Mouse (Mus musculus): ENCODE measurements around the gene Elob. TPM values are rescaled to one million over a fixed set of nuclear protein-coding genes. Genes with fewer than 3 reads are reported as not detected.

Elob gene
- polyA plus RNA-seq, 1 experiment = 378 TPM

- Histone ChIP-seq H3K4me3 (ENCODE audit: insufficient read depth, low read depth, low read length) (no peak overlapping the region), H3K4me1 (ENCODE audit: control insufficient read depth, insufficient read depth, insufficient read length, low read length) (no peaks in the 10 kb centered on the region), H3K27ac (replicated peaks; ENCODE audit: low read depth, low read length) (no peak overlapping the region)
These were observed 51.8 kb downstream of the Elob start for GRCm38 (mm10) chr17:23777141-23777540.

- H3K27ac ChIP-seq (replicated peaks; ENCODE audit: low read depth, low read length) = no peak overlapping the region
- H3K4me1 ChIP-seq (ENCODE audit: control insufficient read depth, insufficient read depth, insufficient read length, low read length) = no peaks in the 10 kb centered on the region
- H3K4me3 ChIP-seq (ENCODE audit: insufficient read depth, low read depth, low read length) = no peak overlapping the region
These were observed 52.7 kb downstream of the Elob start for GRCm38 (mm10) chr17:23776216-23776615.

Other genes starting within 250 kb of the Elob start
- gene Zfp13, start 229.6 kb downstream of the Elob start, polyA plus RNA-seq (2012; ENCODE audit: insufficient read depth, insufficient read length, missing spikeins) = 1.8 and 3.7 TPM in 2 replicates
- not detected in 2 replicates for gene Zscan10, start 228.3 kb downstream of the Elob start, polyA plus RNA-seq (2012; ENCODE audit: insufficient read depth, insufficient read length, missing spikeins)
- gene Mmp25, start 183.9 kb downstream of the Elob start, polyA plus RNA-seq (2012; ENCODE audit: insufficient read depth, insufficient read length, missing spikeins) = not detected in 2 replicates
- not detected in 2 replicates for gene Bicdl2, start 168.6 kb downstream of the Elob start, polyA plus RNA-seq (2012; ENCODE audit: insufficient read depth, insufficient read length, missing spikeins)
- 284 and 292 TPM in 2 replicates for gene Hcfc1r1, start 155.5 kb downstream of the Elob start, polyA plus RNA-seq (2012; ENCODE audit: insufficient read depth, insufficient read length, missing spikeins)
- 13.0 and 16.3 TPM in 2 replicates for gene Thoc6, start 155.3 kb downstream of the Elob start, polyA plus RNA-seq (2012; ENCODE audit: insufficient read depth, insufficient read length, missing spikeins)
- 20.5 and 40.5 TPM in 2 replicates for gene Tnfrsf12a, start 151.7 kb downstream of the Elob start, polyA plus RNA-seq (2012; ENCODE audit: insufficient read depth, insufficient read length, missing spikeins)
- not detected in 2 replicates for gene Cldn6, start 149.9 kb downstream of the Elob start, polyA plus RNA-seq (2012; ENCODE audit: insufficient read depth, insufficient read length, missing spikeins)
- gene Cldn9, start 145.1 kb downstream of the Elob start, polyA plus RNA-seq (2012; ENCODE audit: insufficient read depth, insufficient read length, missing spikeins) = not detected in 2 replicates
- not detected in 2 replicates for gene 1520401A03Rik, start 106.4 kb downstream of the Elob start, polyA plus RNA-seq (2012; ENCODE audit: insufficient read depth, insufficient read length, missing spikeins)
- 1.8 TPM in 1 of 2 replicates, not detected in the other for gene Pkmyt1, start 102.8 kb downstream of the Elob start, polyA plus RNA-seq (2012; ENCODE audit: insufficient read depth, insufficient read length, missing spikeins)
- gene Paqr4, start 88.3 kb downstream of the Elob start, polyA plus RNA-seq (2012; ENCODE audit: insufficient read depth, insufficient read length, missing spikeins) = 4.0 and 5.1 TPM in 2 replicates
- not detected in 2 replicates for gene Kremen2, start 83.3 kb downstream of the Elob start, polyA plus RNA-seq (2012; ENCODE audit: insufficient read depth, insufficient read length, missing spikeins)
- gene Flywch1, start 57.5 kb downstream of the Elob start, polyA plus RNA-seq (2012; ENCODE audit: insufficient read depth, insufficient read length, missing spikeins) = 25.8 and 26.8 TPM in 2 replicates
- gene Flywch2, start 43.1 kb downstream of the Elob start, polyA plus RNA-seq (2012; ENCODE audit: insufficient read depth, insufficient read length, missing spikeins) = 2.8 and 8.2 TPM in 2 replicates
- 86.7 and 109 TPM in 2 replicates for gene Srrm2, start 38.6 kb downstream of the Elob start, polyA plus RNA-seq (2012; ENCODE audit: insufficient read depth, insufficient read length, missing spikeins)
- gene Prss33, start 6.9 kb upstream of the Elob start, polyA plus RNA-seq (2012; ENCODE audit: insufficient read depth, insufficient read length, missing spikeins) = not detected in 2 replicates
- not detected in 2 replicates for gene Prss32, start 14.7 kb upstream of the Elob start, polyA plus RNA-seq (2012; ENCODE audit: insufficient read depth, insufficient read length, missing spikeins)
- not detected in 2 replicates for gene Prss41, start 15.0 kb upstream of the Elob start, polyA plus RNA-seq (2012; ENCODE audit: insufficient read depth, insufficient read length, missing spikeins)
- not detected in 2 replicates for gene Prss21, start 38.9 kb upstream of the Elob start, polyA plus RNA-seq (2012; ENCODE audit: insufficient read depth, insufficient read length, missing spikeins)
- gene Dcpp1, start 51.7 kb upstream of the Elob start, polyA plus RNA-seq (2012; ENCODE audit: insufficient read depth, insufficient read length, missing spikeins) = not detected in 2 replicates
- gene Dcpp2, start 51.7 kb upstream of the Elob start, polyA plus RNA-seq (2012; ENCODE audit: insufficient read depth, insufficient read length, missing spikeins) = not detected in 2 replicates
- gene Dcpp3, start 88.3 kb upstream of the Elob start, polyA plus RNA-seq (2012; ENCODE audit: insufficient read depth, insufficient read length, missing spikeins) = not detected in 2 replicates
- gene Sbp, start 112.5 kb upstream of the Elob start, polyA plus RNA-seq (2012; ENCODE audit: insufficient read depth, insufficient read length, missing spikeins) = not detected in 2 replicates
- not detected in 2 replicates for gene Sbpl, start 126.1 kb upstream of the Elob start, polyA plus RNA-seq (2012; ENCODE audit: insufficient read depth, insufficient read length, missing spikeins)
- gene Prss30, start 151.4 kb upstream of the Elob start, polyA plus RNA-seq (2012; ENCODE audit: insufficient read depth, insufficient read length, missing spikeins) = not detected in 2 replicates
- gene Prss22, start 169.0 kb upstream of the Elob start, polyA plus RNA-seq (2012; ENCODE audit: insufficient read depth, insufficient read length, missing spikeins) = not detected in 2 replicates
- gene Prss27, start 209.0 kb upstream of the Elob start, polyA plus RNA-seq (2012; ENCODE audit: insufficient read depth, insufficient read length, missing spikeins) = 1.7 and 3.0 TPM in 2 replicates
- 7.9 and 8.3 TPM in 2 replicates for gene Kctd5, start 244.3 kb upstream of the Elob start, polyA plus RNA-seq (2012; ENCODE audit: insufficient read depth, insufficient read length, missing spikeins)